Mouse (Mus musculus): ENCODE measurements around the gene Scyl3.

The Scyl3 gene

DNA sequence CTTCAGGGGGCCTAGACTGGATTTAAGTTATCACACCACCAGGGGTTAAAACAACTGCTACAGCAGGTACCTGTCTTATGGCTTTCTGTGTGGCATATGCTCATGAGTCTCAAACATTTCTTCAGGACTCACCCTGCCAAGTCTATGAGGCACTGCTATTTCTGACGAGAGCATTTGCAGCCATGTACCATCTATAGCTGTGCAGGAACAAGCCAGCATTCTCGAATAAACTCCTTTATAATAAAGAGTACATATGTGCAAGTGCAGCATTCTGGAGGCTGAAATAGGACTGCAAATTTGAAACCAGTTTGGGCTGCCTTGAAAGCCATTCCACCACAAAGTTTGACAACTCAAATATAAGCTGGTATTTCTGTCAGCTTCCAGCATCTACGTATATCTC lies 29.1 kb downstream of the Scyl3 start:
- DNase-seq (ENCODE audit: extremely low spot score): no peak

DNA sequence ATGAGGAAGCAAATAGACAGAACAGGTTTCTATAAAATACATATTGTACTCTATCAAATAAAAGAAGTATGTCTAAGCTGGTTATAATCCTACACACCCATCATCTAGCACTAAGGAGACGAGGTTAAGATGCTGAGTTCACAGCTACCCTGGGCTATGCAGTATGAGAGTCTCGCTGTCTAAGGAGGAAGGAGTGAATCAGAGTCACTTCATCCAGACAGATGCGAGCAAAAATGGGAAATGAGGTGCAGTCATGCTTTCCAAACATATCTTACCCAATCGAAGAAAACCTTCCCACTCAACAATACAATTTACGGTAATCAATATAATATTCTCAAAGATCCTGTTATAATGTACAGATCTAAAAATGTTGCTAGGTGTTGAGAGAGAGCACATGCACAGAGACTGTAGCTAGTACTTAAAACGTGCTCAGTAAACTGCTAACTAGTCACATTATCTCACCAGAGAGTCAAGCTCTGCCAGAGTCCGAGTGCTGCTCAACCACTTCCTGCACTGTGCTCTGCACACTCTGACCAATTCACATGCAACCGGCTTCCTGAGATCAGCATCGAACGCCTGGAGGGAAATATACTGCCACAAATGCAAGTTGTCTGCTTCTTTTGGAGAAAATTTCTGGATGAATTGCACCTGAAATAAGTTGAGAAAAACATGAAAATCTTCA lies 35.2 kb downstream of the Scyl3 start:
- no peak for DNase-seq (ENCODE audit: extremely low spot score)

DNA sequence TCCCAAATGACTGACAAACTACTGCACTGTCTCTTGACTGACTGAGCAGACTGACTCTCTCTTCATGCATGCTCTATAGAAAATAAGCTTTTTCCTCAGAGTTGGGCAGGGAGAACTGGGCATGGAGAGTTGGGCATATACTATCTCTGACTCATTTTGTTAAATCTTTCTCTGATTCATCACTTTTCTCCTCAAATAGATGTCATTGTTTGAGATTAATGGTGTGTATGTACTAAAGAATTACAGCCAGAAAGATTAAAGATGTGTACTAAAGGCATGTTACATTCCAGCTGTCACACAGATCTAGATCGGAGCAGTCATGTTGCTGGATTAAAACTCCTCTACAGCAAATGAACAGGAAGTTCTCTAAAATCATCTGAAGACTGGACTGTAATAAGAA lies 45.6 kb downstream of the Scyl3 start:
- no peak for DNase-seq (ENCODE audit: extremely low spot score)

DNA sequence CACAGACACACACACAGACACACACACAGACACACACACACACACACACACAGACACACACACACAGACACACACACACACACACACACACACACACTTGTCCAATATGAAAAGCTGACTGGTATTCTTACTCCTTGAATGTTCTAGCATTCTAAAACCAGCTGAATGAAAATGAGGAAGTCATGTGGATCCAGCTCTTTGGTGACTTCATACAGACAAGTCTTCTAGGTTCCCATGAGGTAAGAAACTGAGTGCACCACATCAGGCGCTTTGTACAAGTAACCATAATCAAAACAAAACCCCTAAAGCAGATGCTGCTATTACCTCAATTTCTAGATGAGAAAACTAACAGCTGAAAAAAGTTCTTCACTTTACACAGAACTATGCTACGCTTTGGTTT lies 46.2 kb downstream of the Scyl3 start:
- no peak for DNase-seq (ENCODE audit: extremely low spot score)

DNA sequence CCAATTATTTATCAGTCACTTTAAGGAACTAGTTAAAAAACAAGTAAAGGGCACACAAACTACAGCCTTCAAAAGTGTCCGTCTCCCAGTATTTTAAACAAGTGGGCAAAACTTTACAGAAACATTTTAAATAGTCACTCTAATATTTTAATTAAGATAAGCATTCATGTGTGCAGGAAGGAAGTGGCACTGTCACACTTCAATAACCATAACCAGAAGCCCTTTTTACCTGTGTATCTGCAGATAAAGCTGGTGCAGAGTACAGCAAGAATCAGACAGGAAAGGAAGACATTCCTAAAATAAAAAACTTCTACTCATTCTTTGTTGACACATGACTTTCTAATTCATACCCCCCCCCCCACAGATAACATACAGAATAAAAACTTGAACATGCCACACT lies 47.6 kb downstream of the Scyl3 start:
- DNase-seq (ENCODE audit: extremely low spot score): no peak

DNA sequence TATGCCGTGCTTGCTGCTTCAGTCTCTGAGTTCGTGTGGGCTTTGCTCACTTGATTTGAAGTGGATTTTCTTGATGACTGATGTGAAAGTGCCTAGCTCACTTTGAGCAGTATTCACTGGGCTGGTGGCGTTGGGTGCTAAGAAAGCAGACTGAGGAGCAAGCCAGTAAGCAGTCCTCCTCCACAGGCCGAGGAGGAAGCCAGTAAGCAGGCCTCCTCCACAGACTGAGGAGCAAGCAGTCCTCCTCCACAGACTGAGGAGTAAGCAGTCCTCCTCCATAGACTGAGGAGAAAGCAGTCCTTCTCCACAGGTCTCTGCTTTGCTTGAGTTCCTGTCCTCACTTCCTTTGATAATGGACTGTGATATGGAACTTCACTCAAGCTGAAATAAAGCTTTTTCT lies 63.5 kb downstream of the Scyl3 start:
- DNase-seq (ENCODE audit: extremely low spot score): no peak

DNA sequence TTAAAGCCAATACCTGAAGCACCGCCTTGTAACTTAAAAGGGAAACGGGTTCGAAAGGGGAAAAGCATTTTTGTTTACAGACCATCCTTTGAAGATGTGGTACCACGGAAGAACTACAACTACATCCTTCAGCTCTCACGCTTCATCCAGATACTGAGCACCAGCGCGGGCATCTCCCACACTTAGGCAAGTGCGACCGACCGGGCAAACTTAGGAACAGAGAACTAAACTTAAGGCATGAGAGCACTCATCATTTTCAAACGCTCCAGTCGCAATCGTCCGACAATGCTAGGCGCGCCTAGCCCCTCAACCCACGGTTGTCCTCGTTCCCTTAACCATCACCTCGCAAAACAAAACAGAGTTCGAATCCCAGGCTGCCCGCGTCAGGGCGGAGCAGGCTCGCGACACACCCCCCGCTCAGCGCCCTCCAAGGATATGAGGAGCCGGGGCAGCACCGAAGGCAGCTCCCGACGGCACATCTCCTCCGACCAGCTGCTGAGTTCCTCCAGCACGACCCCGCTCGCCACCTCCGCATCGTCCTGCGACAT lies 65.3 kb downstream of the Scyl3 start:
- DNase-seq (ENCODE audit: extremely low spot score): no peak

DNA sequence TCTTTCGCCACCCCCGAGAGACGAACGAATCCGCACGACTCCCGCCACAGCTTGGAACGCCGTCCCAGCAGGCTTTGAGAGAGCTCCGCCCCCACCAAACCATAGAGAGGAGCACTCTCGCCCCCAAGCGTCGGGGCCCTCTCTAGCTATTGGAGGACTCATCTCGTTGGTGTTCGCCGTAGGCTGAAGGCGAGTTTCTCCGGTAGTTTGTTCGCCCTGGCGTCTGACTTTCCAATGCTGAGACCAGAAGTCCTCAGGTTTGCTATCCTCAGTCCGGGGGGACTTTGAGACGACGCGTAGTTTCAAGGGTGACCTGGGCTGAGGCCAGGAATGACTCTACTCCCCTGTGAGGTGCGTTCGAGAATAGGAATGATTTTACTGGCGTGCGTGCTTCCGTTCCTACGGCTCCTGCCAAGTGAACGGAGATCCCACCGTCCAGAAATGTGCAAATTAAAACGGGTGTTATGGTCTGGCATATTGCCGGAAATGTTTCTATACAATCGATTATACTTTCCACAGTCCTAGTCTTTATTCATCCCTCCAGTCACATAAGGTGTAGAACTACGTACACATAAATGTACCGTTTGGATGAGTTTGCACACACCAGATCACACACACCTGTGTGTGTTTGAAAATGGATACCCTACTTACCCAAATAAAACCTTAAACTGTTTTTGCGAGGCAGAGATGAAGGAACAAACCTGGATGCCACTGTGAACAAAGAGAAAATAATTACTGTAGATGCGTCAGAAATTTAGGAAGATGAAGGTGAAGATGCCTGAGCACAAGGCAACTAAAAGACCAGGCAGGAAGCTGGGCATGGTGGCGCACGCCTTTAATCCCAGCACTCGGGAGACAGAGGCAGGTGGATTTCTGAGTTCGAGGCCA lies 66.1 kb downstream of the Scyl3 start, which contains the start of the genes BC055324 and Mettl18:
Gene BC055324 (minus strand): TSS at position 76 of the 888 bp plus-strand sequence.
Gene Mettl18 (plus strand): TSS at position 169 of the 888 bp plus-strand sequence.
- peak; percentile 93 for DNase-seq (ENCODE audit: extremely low spot score)

DNA sequence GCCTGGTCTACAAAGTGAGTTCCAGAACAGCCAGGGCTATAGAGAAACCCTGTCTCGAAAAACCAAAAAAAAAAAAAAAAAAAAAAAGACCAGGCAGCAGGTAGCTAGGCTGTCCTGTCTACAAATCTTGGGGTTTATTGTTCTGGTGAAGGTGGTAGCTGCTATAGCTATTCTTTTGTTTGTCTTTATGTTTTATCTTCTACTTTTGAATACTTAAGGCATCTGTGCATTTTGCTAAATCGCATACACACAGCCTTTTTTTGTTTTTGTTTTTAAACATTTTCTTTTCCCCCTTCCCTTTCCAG lies 66.7 kb downstream of the Scyl3 start:
- DNase-seq (ENCODE audit: extremely low spot score): no peak

DNA sequence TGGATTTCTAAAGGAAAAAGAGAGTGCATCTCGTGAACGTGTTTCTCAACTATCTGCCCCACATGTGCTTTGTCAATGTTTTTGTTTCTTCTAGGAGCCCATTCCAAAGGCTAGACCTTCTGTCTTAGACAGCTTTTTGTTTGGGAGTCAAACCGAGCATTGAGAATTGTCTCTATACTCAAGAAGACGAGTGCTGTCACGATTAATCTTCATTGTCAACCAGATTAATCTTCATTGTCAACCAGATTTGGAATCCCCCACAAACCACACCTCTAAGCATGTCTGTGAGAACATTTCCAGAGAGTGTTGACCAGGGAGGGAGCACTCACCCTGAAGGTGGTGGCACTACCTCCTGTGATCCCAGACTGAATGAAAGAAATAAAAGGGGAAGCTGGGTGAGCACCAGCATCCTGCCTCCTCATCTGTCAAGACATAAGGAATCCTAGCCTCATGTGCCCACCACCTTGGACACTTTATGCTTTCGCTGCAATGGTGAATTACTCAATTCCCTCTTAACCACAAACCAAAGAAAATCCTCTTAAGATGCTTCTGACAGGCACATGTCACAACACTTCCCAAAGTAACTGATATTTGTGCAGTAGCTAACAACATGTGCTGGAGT lies 73.0 kb downstream of the Scyl3 start:
- no peak for DNase-seq (ENCODE audit: extremely low spot score)

DNA sequence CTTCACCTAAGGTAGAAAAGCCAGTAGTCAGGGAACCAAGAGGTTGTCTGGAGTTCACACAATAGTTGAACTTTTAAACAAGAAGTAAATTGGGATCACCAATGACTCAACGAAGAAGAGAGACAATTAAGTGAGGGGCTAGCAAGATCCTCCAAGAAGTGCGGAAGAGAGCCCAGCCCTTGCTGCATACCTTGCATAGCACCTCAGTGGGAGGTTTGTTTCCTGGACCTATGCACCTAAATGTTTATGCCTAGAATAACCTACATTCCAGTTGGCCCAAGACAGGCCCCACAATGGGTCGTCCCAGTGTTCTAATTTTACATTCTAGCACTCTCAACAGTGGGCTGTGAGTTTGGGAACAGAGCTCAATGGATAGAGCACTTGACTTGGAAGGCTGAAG lies 75.4 kb downstream of the Scyl3 start:
- no peak for DNase-seq (ENCODE audit: extremely low spot score)

Data from embryo, embryonic 9.5 days (tissue).